Mouse (Mus musculus): ENCODE measurements around the gene Vmn2r59.
"Not testable (repeated sequence)": the region's sequence is repeated elsewhere in the genome, so short reads cannot be mapped to it uniquely, and the experiment has no call there.

The Vmn2r59 gene

DNA sequence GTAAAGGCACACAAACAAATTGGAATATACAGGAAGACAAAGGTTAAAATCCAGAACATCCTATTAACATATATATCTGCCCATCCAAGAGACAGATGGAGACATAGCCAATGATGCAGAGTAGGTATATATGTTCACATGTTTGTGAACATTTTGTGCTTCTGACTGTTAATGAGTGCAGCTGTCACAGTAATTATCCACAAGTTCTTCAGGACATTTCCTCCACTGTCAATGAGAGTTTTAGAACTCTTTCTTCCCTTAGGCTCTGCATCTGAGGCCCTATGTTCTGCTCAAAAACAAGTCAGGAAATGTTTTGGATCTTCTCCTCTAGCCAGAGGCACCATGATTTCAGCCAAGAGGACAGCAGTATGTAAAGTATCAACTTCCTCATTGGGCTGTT, at the start of gene Vmn2r59:
TSS of gene Vmn2r59 (minus strand) at position 101 of the 400 bp plus-strand sequence.
- ChIA-PET POLR2A (no interaction called here), CTCF (no interaction called here)

DNA sequence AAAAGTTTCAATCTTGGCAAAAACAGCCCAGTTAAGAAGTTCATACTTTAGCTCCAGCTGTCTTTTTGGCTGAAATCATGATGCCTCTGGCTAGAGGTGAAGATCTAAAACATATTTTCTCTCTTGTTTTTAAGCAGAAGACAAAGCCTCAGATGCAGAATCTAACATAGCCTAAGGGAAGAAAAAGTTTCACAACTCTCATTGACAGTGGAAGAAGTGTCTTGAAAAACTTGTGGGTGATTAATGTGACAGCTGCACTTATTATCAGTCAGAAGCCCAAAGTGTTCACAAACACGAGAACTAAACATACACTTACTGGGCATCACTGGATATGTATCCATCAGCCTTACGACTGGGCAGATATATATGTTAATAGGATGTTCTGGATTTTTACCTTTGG, 48.6 kb upstream of the Vmn2r59 start, which contains the start of gene Vmn2r60:
TSS of gene Vmn2r60 (plus strand) at position 301 of the 400 bp plus-strand sequence.
- ChIA-PET POLR2A (no interaction called here), CTCF (no interaction called here)

DNA sequence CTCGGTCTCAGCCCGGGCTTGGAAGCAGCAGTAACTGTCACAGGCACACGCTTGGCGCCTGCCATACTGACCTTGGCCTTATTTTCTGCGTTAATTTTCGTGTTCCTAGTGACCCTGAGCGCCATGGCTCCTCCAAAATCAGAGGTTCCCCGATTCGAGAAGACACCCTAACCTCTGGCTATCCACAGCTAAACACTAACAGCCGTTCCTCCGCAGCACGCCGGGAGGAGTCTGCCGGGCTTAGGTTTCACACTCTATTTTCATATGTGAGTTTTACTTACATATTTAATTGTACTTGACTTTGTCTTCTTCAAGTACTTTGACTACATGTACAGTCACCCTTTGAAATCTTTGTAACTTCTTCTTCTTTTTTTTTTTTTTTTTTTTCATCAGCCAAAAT, 48.2 kb upstream of the Vmn2r59 start:
- CTCF ChIA-PET, POLR2A ChIA-PET: not testable (repeated sequence)
